Mouse (Mus musculus) lung, embryonic 16.5 days (tissue): Measurements from ENCODE around the gene Rab21. TPM values are rescaled to one million over a fixed set of nuclear protein-coding genes. Genes with fewer than 3 reads are reported as not detected.

Experiments used
- ATAC-seq: fragments of 200-750 bp; cut with Nextera tagmentation; 2 replicates; pipeline ENCODE4 v1.8.0; 2017; ENCODE audit warnings: low read depth, mild to moderate bottlenecking, moderate library complexity
- H3K27ac ChIP-seq: fragments of 300-500 bp; sonication (generic); 2 replicates; pipeline ENCODE4 v1.5.1; 2014; ENCODE audit warnings: mild to moderate bottlenecking, control low read depth, low read length
- H3K27me3 ChIP-seq: fragments of 300-500 bp; sonication (generic); 2 replicates; pipeline ENCODE4 v1.6.1; 2014; ENCODE audit warnings: low read depth, low read length, mixed read lengths; ENCODE audit not compliant: control insufficient read depth, insufficient read depth
- H3K36me3 ChIP-seq: fragments of 300-500 bp; sonication (generic); 2 replicates; pipeline ENCODE4 v1.6.1; 2014; ENCODE audit warnings: low read length; ENCODE audit not compliant: control insufficient read depth, insufficient read depth
- H3K4me1 ChIP-seq: fragments of 300-500 bp; sonication (generic); replicated peaks from 2 replicates; pipeline ENCODE4 v1.6.1; 2014; ENCODE audit warnings: low read length, mixed read lengths; ENCODE audit not compliant: control insufficient read depth, insufficient read depth
- H3K4me2 ChIP-seq: fragments of 300-500 bp; sonication (generic); 2 replicates; pipeline ENCODE4 v1.6.1; 2014; ENCODE audit warnings: low read depth, low read length, control low read depth
- H3K4me3 ChIP-seq: fragments of 300-500 bp; sonication (generic); 2 replicates; pipeline ENCODE4 v1.5.1; 2014; ENCODE audit warnings: mild to moderate bottlenecking, low read length, control low read depth
- H3K9ac ChIP-seq: fragments of 300-500 bp; sonication (generic); 2 replicates; pipeline ENCODE4 v1.6.1; 2014; ENCODE audit warnings: low read length, control low read depth
- H3K9me3 ChIP-seq: fragments of 300-500 bp; sonication (generic); 2 replicates; pipeline ENCODE4 v1.6.1; 2016; ENCODE audit warnings: low read length; ENCODE audit not compliant: control insufficient read depth
- WGBS: fragments of 180-500 bp; shearing (Covaris S2); extraction: QIAGEN DNeasy Blood & Tissue Kit; methylation state at CpG from one replicate; pipeline ENCODE4 v1.1.7; 2014; 5-methylcytosine and 5-hydroxymethylcytosine counted together
- polyA plus RNA-seq: library from polyadenylated mRNA; unstranded; fragments of >200 nt; fragmentation: Nextera tagmentation; extraction: Ambion mirVana; gene quantifications from 2 replicates; pipeline ENCODE4 v1.2.1, GENCODE M21; 2015

Rab21 gene
- polyA plus RNA-seq, 1 experiment from 2014 or later: 4.0 TPM

DNA sequence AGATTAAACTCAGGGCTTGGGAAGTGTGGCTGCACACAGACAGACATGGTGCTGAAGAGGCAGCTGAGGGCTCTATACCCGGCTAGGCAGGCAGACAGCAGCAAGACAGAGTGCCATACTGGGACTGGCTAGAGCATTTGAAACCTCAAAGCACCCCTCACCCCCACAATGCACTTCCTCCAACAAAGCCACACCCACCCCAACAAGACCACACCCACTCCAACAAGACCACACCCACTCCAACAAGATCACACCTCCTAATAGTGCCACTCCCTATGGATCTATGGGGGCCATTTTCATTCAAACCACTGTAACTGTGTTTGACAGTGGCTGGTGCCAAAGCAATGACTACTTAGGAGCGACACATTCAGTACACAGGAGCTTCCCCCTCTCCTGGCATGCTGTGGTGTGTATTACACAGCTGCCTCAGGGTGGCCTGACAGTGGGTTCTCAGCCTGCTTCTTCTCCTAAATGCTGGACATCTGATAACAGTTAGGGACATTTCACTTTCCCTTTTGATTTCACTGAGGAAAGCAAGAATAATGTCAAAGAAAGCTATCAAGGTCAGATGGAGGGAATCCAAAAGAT lies 35.5 kb upstream of the Rab21 start:
- H3K4me1 ChIP-seq: no peaks in the 10 kb centered on the region
- H3K27ac ChIP-seq: no peak overlapping the region
- 52% methylated on average over 2 of the region's 2 CpGs for WGBS
- ATAC-seq: no peak
- no peaks in the 10 kb centered on the region; the same call in 1 of the 2 replicates for H3K36me3 ChIP-seq
- H3K4me2 ChIP-seq: no peak overlapping the region
- no peaks in the 10 kb centered on the region for H3K27me3 ChIP-seq
- no peak overlapping the region for H3K4me3 ChIP-seq
- no peaks in the 10 kb centered on the region for H3K9me3 ChIP-seq
- no peak overlapping the region for H3K9ac ChIP-seq

DNA sequence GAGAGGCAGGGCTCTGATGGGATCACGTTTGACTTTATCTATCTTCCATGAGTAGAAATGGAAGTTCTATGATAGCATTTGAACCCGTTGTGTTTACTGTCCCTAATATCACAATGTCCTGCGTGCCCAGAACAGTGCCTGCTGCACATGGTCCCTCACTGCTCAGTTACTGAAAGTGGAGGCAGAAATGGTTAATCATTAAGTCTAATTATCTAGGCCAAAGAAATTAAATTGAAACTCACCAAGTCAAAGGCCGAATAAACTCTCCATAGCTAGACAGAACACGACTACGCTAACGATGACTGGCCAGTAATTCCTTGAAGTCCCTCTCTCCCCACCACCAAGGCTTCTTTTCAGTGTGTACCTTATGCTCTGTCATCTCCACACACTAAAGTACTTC lies 34.1 kb upstream of the Rab21 start:
- no peak overlapping the region for H3K9ac ChIP-seq
- 85% methylated on average over 7 of the region's 7 CpGs for WGBS
- H3K36me3 ChIP-seq: peaks cover 2% of the 10 kb centered on the region; the same call in 1 of the 2 replicates
- H3K4me2 ChIP-seq: no peak overlapping the region
- H3K4me3 ChIP-seq: no peak overlapping the region
- no peaks in the 10 kb centered on the region for H3K4me1 ChIP-seq
- H3K27me3 ChIP-seq: no peaks in the 10 kb centered on the region
- H3K9me3 ChIP-seq: no peaks in the 10 kb centered on the region
- no peak overlapping the region for H3K27ac ChIP-seq
- no peak for ATAC-seq

DNA sequence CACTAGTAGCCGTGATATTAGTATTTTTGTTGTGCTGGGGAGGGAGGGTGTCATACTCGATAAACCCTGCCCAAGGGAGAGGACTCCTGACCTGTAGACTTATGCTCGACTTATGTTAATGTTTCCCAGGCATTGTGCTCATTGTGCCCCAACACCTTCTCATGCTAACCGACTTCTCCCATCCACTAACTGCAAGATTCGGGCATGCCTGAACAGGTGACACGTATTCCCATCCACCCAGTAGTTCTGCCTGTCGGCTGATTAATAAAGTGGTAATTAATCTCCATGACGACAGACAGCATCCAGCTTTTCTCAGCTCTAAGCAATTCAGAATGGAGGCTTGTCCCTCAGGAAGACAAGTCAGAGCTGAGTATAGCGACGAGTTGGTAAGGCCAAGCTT lies 33.6 kb upstream of the Rab21 start:
- no peak for ATAC-seq

DNA sequence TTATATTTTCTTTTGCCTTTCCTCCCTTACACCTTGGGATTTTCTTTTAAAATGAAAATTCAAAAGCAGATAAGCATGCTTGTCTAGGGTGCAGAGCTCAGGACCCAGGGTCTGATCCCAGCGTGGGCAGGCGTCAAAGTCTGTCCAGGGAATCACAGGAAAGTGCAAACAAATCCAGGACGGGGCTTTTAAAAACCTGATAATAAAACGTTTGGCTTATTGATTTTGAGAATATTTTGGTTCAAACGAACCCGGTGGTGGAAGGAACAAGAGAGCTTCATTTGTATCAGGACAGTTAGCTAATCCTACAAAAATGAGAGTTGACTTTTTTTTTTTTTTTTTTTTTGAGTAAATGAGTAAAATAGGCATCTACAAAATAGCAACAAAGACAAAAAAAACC lies 32.7 kb upstream of the Rab21 start:
- H3K9ac ChIP-seq: no peak overlapping the region
- no peak overlapping the region for H3K4me2 ChIP-seq
- no peaks in the 10 kb centered on the region for H3K4me1 ChIP-seq
- H3K27me3 ChIP-seq: no peaks in the 10 kb centered on the region
- no peak overlapping the region for H3K4me3 ChIP-seq
- no peak overlapping the region for H3K27ac ChIP-seq
- WGBS: 66% methylated on average over 6 of the region's 6 CpGs
- H3K9me3 ChIP-seq: no peaks in the 10 kb centered on the region
- H3K36me3 ChIP-seq: peaks cover 7% of the 10 kb centered on the region; the same call in 1 of the 2 replicates
- ATAC-seq: no peak

More for the DNA sequence above, 33.6 kb upstream of the Rab21 start:
- WGBS: 65% methylated on average over 10 of the region's 10 CpGs
- Histone ChIP-seq H3K4me3 (no peak overlapping the region), H3K36me3 (peaks cover 2% of the 10 kb centered on the region; the same call in 1 of the 2 replicates), H3K27me3 (no peaks in the 10 kb centered on the region), H3K4me1 (no peaks in the 10 kb centered on the region), H3K9me3 (no peaks in the 10 kb centered on the region), H3K27ac (no peak overlapping the region), H3K9ac (no peak overlapping the region), H3K4me2 (no peak overlapping the region)

DNA sequence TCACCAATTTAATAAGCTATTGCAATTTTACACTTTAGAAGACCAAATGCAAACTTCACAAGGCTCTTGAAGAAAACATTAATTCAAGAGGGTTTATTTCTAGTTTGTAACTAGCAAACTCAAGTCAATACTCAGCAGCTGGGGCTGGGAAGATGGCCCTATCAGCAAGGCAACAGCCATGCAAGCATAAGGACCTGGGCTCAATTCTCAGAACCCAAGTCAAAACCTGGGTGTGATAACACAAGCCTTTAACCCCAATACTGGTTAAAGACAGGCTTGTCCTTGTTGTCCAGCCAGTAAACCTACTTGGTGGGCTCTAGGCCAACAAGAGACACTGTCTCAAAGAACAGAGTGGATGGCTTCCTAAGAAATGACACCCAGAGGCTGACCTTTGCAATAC lies 31.1 kb upstream of the Rab21 start:
- no peak overlapping the region for H3K9ac ChIP-seq
- H3K36me3 ChIP-seq: peaks cover 18% of the 10 kb centered on the region
- no peaks in the 10 kb centered on the region for H3K9me3 ChIP-seq
- ATAC-seq: no peak
- H3K27ac ChIP-seq: no peak overlapping the region
- no peak overlapping the region for H3K4me3 ChIP-seq
- H3K4me2 ChIP-seq: no peak overlapping the region
- no peaks in the 10 kb centered on the region for H3K27me3 ChIP-seq
- H3K4me1 ChIP-seq: no peaks in the 10 kb centered on the region

DNA sequence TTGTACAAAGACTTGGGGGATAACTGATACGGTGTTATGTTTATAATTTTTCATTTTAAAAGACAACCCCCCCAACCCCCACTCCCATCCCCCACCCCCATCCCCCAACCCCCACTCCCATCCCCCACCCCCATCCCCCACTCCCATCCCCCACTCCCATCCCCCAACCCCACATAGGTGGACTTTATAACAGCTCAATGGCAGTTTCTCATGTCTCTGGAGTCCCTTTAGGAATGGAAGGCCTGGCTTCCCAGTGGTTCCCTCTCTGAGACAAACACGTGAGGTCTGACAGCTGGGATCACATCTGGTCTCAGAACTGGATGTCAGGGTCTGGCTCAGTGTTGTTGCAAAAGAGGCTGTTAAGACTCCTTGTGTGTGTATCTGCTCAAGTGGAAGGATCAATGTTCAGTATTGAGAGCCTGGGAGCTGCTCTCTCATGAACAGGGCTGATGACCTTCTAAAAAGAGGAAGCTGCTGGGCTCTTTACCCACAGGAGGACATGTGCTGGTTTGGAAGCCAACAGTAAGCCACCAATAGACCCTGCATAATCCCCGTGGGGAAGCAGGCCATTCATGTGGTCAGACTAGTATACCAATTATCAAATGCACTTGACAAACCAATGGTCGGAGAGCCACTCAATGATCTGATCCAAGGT lies 27.5 kb upstream of the Rab21 start:
- no peak overlapping the region for H3K4me2 ChIP-seq
- no peaks in the 10 kb centered on the region for H3K27me3 ChIP-seq
- WGBS: 80% methylated on average over 4 of the region's 4 CpGs
- H3K9me3 ChIP-seq: no peaks in the 10 kb centered on the region
- H3K27ac ChIP-seq: no peak overlapping the region
- no peak for ATAC-seq
- H3K4me3 ChIP-seq: no peak overlapping the region
- H3K36me3 ChIP-seq: peaks cover 18% of the 10 kb centered on the region
- H3K9ac ChIP-seq: no peak overlapping the region
- H3K4me1 ChIP-seq: no peaks in the 10 kb centered on the region

DNA sequence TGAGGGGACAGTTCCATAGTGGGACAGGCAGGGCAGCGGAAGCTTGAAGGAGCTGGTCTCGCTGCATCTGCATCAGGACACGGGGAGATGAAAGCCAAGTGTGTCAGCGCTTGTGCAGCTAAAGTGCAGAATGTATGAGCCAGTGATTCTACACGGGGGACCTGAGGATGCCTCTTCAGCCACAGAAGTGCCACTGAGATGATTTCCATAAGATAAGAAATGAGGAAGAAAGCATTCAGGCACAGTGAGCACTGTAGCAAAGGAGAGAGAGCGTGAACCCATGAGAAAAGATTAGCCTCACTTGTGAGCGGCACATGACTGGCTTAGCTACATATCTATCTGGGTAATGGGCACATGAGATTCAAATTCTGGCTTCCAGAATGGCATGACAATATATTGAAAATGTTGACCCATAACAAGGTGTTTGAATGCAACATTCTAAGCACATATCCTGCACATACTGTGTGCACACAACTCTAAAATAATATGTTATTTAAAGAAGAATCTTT lies 24.5 kb upstream of the Rab21 start:
- H3K4me3 ChIP-seq: no peak overlapping the region
- no peaks in the 10 kb centered on the region for H3K4me1 ChIP-seq
- H3K36me3 ChIP-seq: peaks cover 16% of the 10 kb centered on the region
- H3K4me2 ChIP-seq: no peak overlapping the region
- no peaks in the 10 kb centered on the region for H3K9me3 ChIP-seq
- H3K9ac ChIP-seq: no peak overlapping the region
- H3K27me3 ChIP-seq: no peaks in the 10 kb centered on the region
- no peak for ATAC-seq
- H3K27ac ChIP-seq: no peak overlapping the region
- 85% methylated on average over 7 of the region's 7 CpGs for WGBS

DNA sequence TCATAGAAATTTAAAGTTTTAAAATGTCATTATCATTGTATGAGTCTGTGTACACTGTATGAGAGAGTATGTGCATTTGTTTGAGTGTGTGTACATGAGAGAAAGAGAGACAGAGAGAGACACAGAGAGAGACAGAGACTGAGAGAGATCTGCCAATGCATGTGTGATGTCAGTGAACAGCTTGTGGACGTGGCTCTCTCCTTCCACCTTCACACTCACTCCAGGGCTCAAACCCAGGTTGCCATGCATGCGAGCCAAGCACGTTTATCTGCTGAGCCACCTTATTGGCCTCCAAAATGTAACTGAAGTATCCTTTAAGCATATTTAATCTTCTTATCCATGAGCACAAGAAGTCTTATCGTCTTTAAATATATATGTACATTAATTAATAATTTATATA lies 21.5 kb upstream of the Rab21 start:
- WGBS: 72% methylated on average over 4 of the region's 4 CpGs
- ATAC-seq: no peak
- no peak overlapping the region for H3K9ac ChIP-seq

DNA sequence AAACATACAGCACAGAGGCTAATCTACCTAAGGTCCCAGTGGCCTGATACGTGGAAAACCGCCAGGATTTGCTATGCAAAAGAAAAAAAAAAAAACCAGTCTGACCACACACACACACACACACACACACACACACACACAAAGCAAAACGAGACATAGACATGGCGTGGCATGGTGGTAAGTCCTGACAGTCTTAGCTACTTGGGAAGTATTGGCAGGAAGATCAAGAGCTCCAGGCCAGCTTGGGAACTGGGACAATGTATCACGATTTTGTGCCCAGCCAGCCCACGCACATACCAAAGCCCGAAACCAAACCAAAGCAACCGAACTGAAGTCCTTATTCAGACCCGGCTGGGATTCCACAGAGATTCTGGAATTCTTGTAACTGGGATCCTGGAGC lies 18.1 kb upstream of the Rab21 start:
- Histone ChIP-seq H3K4me3 (no peak overlapping the region), H3K27me3 (no peaks in the 10 kb centered on the region), H3K36me3 (no peaks in the 10 kb centered on the region), H3K4me1 (no peaks in the 10 kb centered on the region), H3K4me2 (no peak overlapping the region), H3K9ac (no peak overlapping the region), H3K9me3 (no peaks in the 10 kb centered on the region), H3K27ac (no peak overlapping the region)
- no peak for ATAC-seq
- 61% methylated on average over 9 of the region's 9 CpGs for WGBS

More for the DNA sequence above, 21.5 kb upstream of the Rab21 start:
- Histone ChIP-seq H3K4me1 (no peaks in the 10 kb centered on the region), H3K27ac (no peak overlapping the region), H3K36me3 (peaks cover 3% of the 10 kb centered on the region), H3K27me3 (no peaks in the 10 kb centered on the region), H3K9me3 (no peaks in the 10 kb centered on the region), H3K4me3 (no peak overlapping the region), H3K4me2 (no peak overlapping the region)
